Mouse (Mus musculus): ENCODE measurements around the gene Ift57.

- TF ChIP-seq CTCF (IDR thresholded peaks at IDR 0.05; ENCODE audit: low read depth) (no peak), EP300 (IDR thresholded peaks at IDR 0.05; ENCODE audit: low read depth) (no peak)
These were observed 39.9 kb upstream of the Ift57 start for GRCm38 (mm10) chr16:49659131-49659530.

All from heart, postnatal 0 days (tissue).